Mouse (Mus musculus) limb, embryonic 13.5 days (tissue): ENCODE results near the gene Olfr331. TPM values are rescaled to one million over a fixed set of nuclear protein-coding genes. Genes with fewer than 3 reads are reported as not detected.
"Not testable (repeated sequence)": the region's sequence is repeated elsewhere in the genome, so short reads cannot be mapped to it uniquely, and the experiment has no call there.

Source experiments
- ATAC-seq: fragments of 200-750 bp; cut with Nextera tagmentation; 2 replicates; pipeline ENCODE4 v1.8.0; 2017; ENCODE audit warnings: low read depth, moderate number of reproducible peaks, moderate TSS enrichment; ENCODE audit not compliant: low FRiP score
- H3K27ac ChIP-seq: fragments of 300-500 bp; sonication (generic); 2 replicates; pipeline ENCODE4 v1.5.1; 2015; ENCODE audit warnings: inconsistent platforms, mild to moderate bottlenecking, moderate library complexity
- H3K27me3 ChIP-seq: fragments of 300-500 bp; sonication (generic); 2 replicates; pipeline ENCODE4 v1.6.1; 2015; ENCODE audit warnings: mild to moderate bottlenecking, inconsistent platforms
- H3K36me3 ChIP-seq: fragments of 300-500 bp; sonication (generic); 2 replicates; pipeline ENCODE4 v1.6.1; 2015; ENCODE audit warnings: inconsistent platforms, mild to moderate bottlenecking, moderate library complexity
- H3K4me1 ChIP-seq: fragments of 300-500 bp; sonication (generic); 2 replicates; pipeline ENCODE4 v1.6.1; 2015; ENCODE audit warnings: inconsistent platforms
- H3K4me2 ChIP-seq: fragments of 300-500 bp; sonication (generic); replicated peaks from 2 replicates; pipeline ENCODE4 v1.6.1; 2015; ENCODE audit warnings: inconsistent platforms, mild to moderate bottlenecking, moderate library complexity
- H3K4me3 ChIP-seq: fragments of 300-500 bp; sonication (generic); 2 replicates; pipeline ENCODE4 v1.5.1; 2015; ENCODE audit warnings: moderate library complexity, mild to moderate bottlenecking, inconsistent platforms
- H3K9ac ChIP-seq: fragments of 300-500 bp; sonication (generic); 2 replicates; pipeline ENCODE4 v1.6.1; 2015; ENCODE audit warnings: mild to moderate bottlenecking, inconsistent platforms
- H3K9me3 ChIP-seq: fragments of 300-500 bp; sonication (generic); 2 replicates; pipeline ENCODE4 v1.6.1; 2016; ENCODE audit warnings: inconsistent platforms
- WGBS: fragments of 180-500 bp; shearing (Covaris S2); methylation state at CpG from one replicate; pipeline ENCODE4 v1.1.7; 2015; 5-methylcytosine and 5-hydroxymethylcytosine counted together
- polyA plus RNA-seq: library from polyadenylated mRNA; unstranded; fragments of >200 nt; fragmentation: Nextera tagmentation; extraction: Ambion mirVana; gene quantifications from 2 replicates; pipeline ENCODE4 v1.2.1, GENCODE M21; 2015

Gene Olfr331
- polyA plus RNA-seq: not detected in 2 replicates

DNA sequence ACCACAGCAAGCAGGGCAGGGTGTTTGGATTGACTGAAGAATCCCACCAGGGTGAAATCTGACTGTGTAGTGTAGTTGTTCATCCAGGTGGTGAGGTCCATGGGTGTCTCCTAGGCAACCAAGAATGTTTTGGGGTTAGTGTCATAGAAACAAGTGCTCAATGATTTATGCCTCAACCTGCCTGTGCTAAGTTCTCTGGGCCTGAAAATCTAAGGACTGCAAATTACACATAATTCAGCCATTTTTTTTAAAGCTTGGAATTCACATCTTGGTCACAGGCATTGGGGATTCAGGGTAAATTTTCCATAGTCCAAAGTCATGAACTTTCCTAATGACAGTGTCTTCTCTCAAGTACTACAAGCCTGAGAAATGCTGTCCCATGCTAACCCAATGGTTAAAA, at the start of gene Olfr331:
Olfr331 (minus strand) TSS at position 101 of the 400 bp plus-strand sequence.
- H3K36me3 ChIP-seq, ATAC-seq, H3K27me3 ChIP-seq, H3K9ac ChIP-seq, H3K27ac ChIP-seq, H3K9me3 ChIP-seq, H3K4me1 ChIP-seq, H3K4me2 ChIP-seq, H3K4me3 ChIP-seq: not testable (repeated sequence)

DNA sequence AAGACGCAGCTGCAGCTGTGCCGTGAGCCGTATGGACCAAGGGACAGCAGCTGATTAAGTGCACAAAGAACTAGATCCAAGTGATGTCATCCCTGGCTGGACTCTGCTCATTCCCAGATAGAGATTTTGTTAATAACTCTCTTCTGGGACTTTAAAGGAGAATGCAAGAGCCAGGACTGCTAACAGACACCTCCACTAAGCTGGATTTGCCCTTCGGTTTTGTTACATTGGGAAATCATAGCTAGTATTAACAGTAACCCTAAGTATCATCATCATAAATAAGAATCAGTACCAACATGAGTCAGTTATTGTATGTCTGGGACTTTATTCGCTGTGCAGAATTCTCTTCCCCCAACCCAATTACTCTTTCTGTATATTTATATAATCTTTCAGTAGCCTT, 44.0 kb upstream of the Olfr331 start, which contains the start of gene Olfr329-ps:
Olfr329-ps (minus strand) TSS at position 101 of the 400 bp plus-strand sequence.
- no peak within 1 kb of the TSS for H3K4me2 ChIP-seq
- no peaks in the 10 kb centered on the region for H3K4me1 ChIP-seq
- no peak within 1 kb of the TSS for H3K4me3 ChIP-seq
- H3K9me3 ChIP-seq: no peaks in the 10 kb centered on the region
- no peaks in the 10 kb centered on the region for H3K36me3 ChIP-seq
- no peaks in the 10 kb centered on the region for H3K27me3 ChIP-seq
- 80% methylated on average over 5 of the region's 5 CpGs for WGBS
- no peak for ATAC-seq
- H3K27ac ChIP-seq: no peak within 1 kb of the TSS
- H3K9ac ChIP-seq: no peak within 1 kb of the TSS

DNA sequence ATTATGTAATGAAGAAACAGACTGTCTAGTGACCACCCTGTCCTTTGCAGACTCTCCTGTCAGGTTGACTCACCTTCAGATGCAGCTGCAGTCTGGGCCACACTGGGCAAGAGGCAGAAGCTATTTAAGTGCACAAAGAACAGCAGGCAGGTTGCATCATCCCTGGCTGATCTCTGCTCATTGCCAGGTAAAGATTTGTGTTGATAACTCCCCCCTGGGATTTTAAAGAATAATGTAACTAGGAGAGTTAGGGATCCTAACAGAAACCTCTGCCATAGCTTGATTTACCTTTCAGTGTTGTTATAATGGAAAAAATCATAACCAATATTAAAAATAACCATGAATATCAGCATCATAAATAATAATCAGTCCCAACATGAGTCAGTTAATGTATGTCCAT, 32.4 kb upstream of the Olfr331 start, which contains the start of gene Olfr330:
Olfr330 (minus strand) TSS at position 101 of the 400 bp plus-strand sequence.
- H3K36me3 ChIP-seq, H3K4me2 ChIP-seq, H3K27me3 ChIP-seq, H3K4me3 ChIP-seq, H3K9ac ChIP-seq, ATAC-seq, H3K9me3 ChIP-seq, H3K4me1 ChIP-seq, H3K27ac ChIP-seq: not testable (repeated sequence)

DNA sequence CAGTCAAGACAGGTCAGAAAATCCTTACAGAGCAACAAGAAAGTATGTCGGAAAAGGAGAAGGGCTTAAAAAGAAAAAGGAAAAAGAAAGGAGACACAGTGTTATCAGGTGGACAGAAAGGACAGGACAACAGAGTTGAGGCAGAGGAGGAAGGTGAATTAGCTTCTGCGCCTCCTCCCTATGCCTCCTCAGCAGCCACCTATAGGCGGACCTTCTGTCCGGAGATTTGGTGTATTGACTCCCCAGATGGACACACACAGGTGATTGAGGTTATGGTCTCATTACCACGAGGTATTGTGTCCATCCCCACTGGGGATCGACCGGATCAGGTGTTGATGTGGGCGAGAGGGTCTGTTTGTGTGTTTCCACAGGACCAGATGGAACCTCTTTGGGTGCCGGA, 17.4 kb upstream of the Olfr331 start:
- not testable (repeated sequence) for H3K9me3 ChIP-seq, ATAC-seq, H3K4me2 ChIP-seq, H3K4me3 ChIP-seq, H3K9ac ChIP-seq, H3K27ac ChIP-seq, H3K36me3 ChIP-seq, H3K27me3 ChIP-seq, H3K4me1 ChIP-seq
- WGBS: 89% methylated on average over 8 of the region's 9 CpGs

DNA sequence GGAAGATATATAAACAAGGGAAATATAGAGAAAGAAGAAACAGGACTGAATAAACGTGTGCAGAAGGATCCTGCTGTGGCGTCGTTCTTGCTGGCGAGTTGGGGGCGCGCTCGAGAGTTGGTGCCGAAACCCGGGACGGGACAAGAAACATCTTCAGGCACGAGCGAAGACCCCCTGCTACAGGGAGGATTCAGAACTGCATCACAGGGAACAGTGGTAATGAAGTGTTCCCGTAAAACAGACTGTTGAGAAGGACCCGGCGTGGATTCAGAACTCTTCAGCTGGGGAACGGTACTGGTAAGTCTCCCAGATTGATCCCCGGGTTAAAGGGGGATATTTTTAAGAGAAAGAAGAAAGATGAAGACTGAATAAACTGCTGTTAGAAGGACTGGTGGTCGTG, 16.5 kb upstream of the Olfr331 start:
- 94% methylated on average over 18 of the region's 18 CpGs for WGBS
- not testable (repeated sequence) for ATAC-seq, H3K4me2 ChIP-seq

DNA sequence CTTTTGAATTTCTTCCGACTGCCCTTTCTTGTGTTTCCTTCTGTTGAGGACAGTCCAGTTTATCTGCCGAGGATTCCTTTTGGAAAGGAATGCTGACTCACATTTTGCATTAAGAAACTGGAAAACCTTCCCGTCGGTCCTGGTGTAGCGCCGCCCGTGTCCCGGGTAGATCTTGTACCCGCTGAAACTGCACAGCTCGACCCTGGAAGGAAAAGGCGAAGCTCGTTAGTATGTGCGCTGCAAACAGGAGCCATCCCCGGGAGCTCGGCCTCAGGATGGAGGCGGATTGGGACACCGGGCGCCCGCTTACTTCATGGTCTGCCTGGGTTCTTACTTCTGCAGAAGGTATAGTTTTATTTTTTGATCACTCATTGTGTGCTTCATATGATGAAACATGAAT, 6.7 kb upstream of the Olfr331 start:
- not testable (repeated sequence) for H3K4me3 ChIP-seq, H3K9me3 ChIP-seq, H3K27ac ChIP-seq, H3K36me3 ChIP-seq, H3K4me2 ChIP-seq, H3K27me3 ChIP-seq, H3K4me1 ChIP-seq, ATAC-seq, H3K9ac ChIP-seq
- WGBS: 83% methylated on average over 19 of the region's 19 CpGs

More for the DNA sequence above, 16.5 kb upstream of the Olfr331 start:
- not testable (repeated sequence) for H3K9me3 ChIP-seq, H3K4me3 ChIP-seq, H3K9ac ChIP-seq, H3K36me3 ChIP-seq, H3K4me1 ChIP-seq, H3K27me3 ChIP-seq, H3K27ac ChIP-seq

DNA sequence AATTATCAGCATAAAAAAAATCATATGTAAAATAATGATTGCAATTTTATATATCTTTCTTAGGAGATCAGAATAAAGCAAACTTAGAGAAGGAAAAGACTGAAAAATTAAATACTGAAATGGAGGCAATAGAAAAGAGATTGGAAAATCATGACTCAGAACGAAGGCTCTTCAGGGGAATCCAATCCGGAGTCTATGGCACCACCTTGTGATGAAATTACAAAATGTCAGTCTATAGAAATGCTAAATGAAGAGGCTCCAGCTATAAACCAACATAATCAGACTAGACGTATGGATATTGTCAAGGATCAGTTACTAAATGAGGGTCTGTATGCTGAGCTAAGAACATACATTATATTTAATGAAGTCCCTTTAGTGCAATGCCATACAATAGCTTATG, 3.1 kb downstream of the Olfr331 start:
- ATAC-seq: no peak
- no peak overlapping the region for H3K27ac ChIP-seq
- H3K27me3 ChIP-seq: no peaks in the 10 kb centered on the region; the same call in 1 of the 2 replicates
- no peaks in the 10 kb centered on the region for H3K9me3 ChIP-seq
- H3K4me2 ChIP-seq: no peak overlapping the region
- no peaks in the 10 kb centered on the region for H3K36me3 ChIP-seq
- H3K4me1 ChIP-seq: no peaks in the 10 kb centered on the region
- H3K4me3 ChIP-seq: no peak overlapping the region
- H3K9ac ChIP-seq: no peak overlapping the region
- 49% methylated on average over 3 of the region's 3 CpGs for WGBS

DNA sequence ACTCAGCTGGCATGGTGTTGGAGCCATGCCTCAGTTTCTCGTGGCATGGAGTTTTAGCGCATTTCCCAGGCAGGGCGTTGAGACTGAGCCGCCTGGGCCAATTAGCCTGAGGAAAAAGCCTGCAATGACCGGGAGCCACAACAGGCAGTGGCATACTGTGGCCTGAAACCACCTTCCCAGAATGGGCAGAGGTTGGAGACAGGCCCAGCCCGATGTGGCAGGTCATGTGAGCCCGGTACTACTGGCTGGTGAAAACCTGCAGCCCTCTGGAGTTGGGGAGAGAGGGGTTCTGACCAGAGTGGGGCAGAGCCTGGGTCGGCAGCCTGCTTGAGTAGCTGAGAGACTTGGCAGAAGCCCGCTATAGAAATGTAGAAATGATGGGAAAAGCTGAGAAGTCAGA, 3.6 kb downstream of the Olfr331 start:
- 83% methylated on average over 9 of the region's 9 CpGs for WGBS
- H3K9ac ChIP-seq: no peak overlapping the region
- no peak overlapping the region for H3K4me2 ChIP-seq
- H3K4me3 ChIP-seq: no peak overlapping the region
- no peaks in the 10 kb centered on the region for H3K9me3 ChIP-seq
- H3K4me1 ChIP-seq: no peaks in the 10 kb centered on the region
- no peaks in the 10 kb centered on the region; the same call in 1 of the 2 replicates for H3K27me3 ChIP-seq
- no peak for ATAC-seq
- H3K36me3 ChIP-seq: no peaks in the 10 kb centered on the region
- H3K27ac ChIP-seq: no peak overlapping the region

DNA sequence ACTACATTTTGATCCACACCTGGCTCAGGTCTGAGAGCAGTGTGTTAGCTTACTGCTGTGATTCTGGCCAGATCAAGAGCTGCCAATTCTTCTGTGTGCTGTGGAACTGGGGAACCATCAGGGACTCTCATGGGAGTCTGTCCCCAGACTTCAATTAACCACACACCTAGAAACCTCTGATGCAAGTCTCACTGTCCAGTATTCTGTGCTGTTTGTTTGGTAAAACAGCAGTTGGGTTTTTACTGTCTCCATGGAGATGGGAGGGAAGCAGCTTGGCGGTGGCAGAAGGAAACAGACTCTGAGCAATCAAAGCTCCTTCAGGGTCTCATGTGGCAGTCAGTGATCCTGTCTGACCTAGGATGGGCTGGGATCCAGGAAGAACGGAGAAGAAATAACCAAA, 9.9 kb downstream of the Olfr331 start, which contains the start of gene Olfr332:
Olfr332 (minus strand) TSS at position 101 of the 400 bp plus-strand sequence.
- Histone ChIP-seq H3K27me3 (no peaks in the 10 kb centered on the region), H3K9me3 (no peaks in the 10 kb centered on the region), H3K27ac (no peak within 1 kb of the TSS), H3K4me1 (no peaks in the 10 kb centered on the region), H3K4me2 (no peak within 1 kb of the TSS), H3K9ac (no peak within 1 kb of the TSS), H3K4me3 (no peak within 1 kb of the TSS), H3K36me3 (no peaks in the 10 kb centered on the region)
- WGBS: 80% methylated on average over 2 of the region's 2 CpGs
- ATAC-seq: no peak

DNA sequence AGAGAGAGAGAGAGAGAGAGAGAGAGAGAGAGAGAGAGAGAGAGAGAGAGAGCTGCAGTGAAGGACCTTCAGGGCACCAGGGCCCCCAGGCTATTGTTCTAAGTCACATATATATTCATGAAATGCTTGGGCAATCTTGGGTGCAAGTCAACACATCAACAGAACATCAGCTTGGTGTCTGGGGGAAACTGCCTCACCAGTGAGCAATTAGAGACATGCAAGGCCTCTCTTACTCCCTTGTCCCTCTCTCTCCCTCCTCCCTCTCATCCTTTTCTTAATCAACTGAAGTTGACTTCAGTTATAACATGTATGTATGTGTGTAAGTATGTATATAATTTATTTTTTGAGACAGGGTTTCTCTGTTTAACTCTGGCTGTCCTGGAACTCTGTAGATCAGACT, 40.2 kb downstream of the Olfr331 start, which contains the start of gene Olfr30:
Olfr30 (minus strand) TSS at position 101 of the 400 bp plus-strand sequence.
- no peak within 1 kb of the TSS for H3K4me2 ChIP-seq
- no peaks in the 10 kb centered on the region for H3K4me1 ChIP-seq
- ATAC-seq: no peak
- no peak within 1 kb of the TSS for H3K4me3 ChIP-seq
- H3K9ac ChIP-seq: no peak within 1 kb of the TSS
- H3K27me3 ChIP-seq: no peaks in the 10 kb centered on the region
- no peaks in the 10 kb centered on the region for H3K9me3 ChIP-seq
- no peaks in the 10 kb centered on the region for H3K36me3 ChIP-seq
- no peak within 1 kb of the TSS for H3K27ac ChIP-seq

DNA sequence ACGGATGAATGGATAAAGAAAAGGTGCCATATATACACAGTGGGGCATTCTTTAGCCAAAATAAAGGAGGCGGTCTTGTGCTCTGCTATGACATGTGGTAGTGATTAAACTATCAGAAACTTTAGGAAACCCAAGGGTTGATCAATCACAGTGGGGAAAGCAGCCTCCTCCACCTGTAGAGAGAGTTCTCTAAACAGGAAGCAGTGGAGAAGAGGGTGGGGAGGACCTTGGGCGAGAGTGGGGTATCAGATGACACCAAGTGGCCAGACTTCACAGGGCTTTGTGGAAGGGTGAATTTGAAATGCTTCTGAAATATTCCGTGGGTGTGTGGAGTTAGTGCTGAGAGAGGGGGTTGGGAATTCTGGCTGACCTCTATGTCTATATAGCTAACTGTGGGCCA, 48.8 kb downstream of the Olfr331 start:
- no peak overlapping the region for H3K4me3 ChIP-seq
- H3K36me3 ChIP-seq: no peaks in the 10 kb centered on the region
- ATAC-seq: peak; percentile 54; the same call in 1 of the 2 replicates
- H3K27ac ChIP-seq: no peak overlapping the region
- no peak overlapping the region for H3K4me2 ChIP-seq
- peaks cover 5% of the 10 kb centered on the region for H3K4me1 ChIP-seq
- H3K9ac ChIP-seq: no peak overlapping the region
- no peaks in the 10 kb centered on the region; the same call in 1 of the 2 replicates for H3K9me3 ChIP-seq
- H3K27me3 ChIP-seq: no peaks in the 10 kb centered on the region
- WGBS: 14% methylated on average over 4 of the region's 4 CpGs

DNA sequence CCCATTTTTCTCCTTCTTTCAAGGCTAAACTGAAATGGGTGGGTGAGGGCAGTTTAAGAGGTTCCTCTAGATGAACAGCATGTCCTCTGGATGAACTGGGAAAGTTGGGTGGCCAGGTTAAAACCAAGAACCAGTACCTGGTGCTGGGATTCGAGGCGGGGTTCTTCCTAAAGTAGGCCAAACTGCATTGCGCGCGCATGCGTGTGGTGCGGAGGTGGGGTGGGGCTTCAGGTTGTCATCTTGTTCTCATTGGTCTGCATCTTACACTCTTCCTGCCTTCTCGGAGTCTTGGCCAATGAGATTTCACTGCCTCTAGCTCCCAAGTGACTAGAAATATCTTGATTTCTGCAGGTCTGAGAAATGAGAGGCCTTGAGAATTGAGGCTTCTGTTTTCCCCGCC, 49.6 kb downstream of the Olfr331 start, which contains the start of gene Lypd9:
Lypd9 (minus strand) TSS at position 165 of the 400 bp plus-strand sequence.
- Histone ChIP-seq H3K4me1 (peaks cover 5% of the 10 kb centered on the region), H3K4me2 (no peak within 1 kb of the TSS), H3K36me3 (no peaks in the 10 kb centered on the region), H3K27ac (no peak within 1 kb of the TSS), H3K9me3 (no peaks in the 10 kb centered on the region; the same call in 1 of the 2 replicates), H3K4me3 (no peak within 1 kb of the TSS), H3K9ac (no peak within 1 kb of the TSS), H3K27me3 (no peaks in the 10 kb centered on the region)
- no peak for ATAC-seq
- WGBS: 95% methylated on average over 9 of the region's 9 CpGs
